Mouse (Mus musculus) urinary bladder, adult 18-20 months (tissue): Measurements from ENCODE around the gene Ercc6l2.

Experiments
- DNase-seq, 2 experiments: peaks; one replicate each; pipeline ENCODE4 v3.0.0; 2022; ENCODE audit warnings: low spot score in 2 of 2, mixed read lengths in 2 of 2

The Ercc6l2 gene

DNA sequence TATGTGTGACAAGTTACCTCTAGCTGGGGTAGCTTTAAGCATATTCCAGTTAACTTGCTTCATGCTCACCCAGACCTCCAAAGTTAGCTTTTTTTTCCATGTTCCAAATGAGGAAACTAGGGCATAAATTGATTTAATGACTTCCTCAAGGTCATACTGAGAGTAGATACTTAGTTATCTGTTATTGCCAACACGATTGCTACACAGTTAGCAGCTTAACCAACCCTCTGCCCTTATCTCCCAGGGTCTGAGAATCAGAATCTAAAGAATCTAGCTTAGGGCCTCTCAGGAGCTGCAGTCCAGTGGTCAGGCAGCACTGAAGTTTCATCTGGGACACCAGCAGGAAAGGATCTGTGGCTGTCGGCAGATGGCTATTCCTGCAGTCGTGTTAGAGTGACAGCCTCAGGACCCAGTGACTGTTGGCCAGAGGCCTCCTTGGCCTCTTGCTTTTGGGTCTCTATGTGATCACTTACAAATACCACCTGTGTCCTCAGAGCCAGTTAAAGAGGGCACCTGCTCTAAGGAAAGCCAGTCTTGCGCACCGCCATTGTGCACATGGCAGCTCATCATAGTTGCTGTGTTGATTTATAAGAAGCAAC is 115.0 kb downstream of the Ercc6l2 start:
- DNase-seq, result no peak

GRCm38 (mm10) chr13:63930525-63930924 is 115.5 kb downstream of the Ercc6l2 start:
- DNase-seq, result no peak

DNA sequence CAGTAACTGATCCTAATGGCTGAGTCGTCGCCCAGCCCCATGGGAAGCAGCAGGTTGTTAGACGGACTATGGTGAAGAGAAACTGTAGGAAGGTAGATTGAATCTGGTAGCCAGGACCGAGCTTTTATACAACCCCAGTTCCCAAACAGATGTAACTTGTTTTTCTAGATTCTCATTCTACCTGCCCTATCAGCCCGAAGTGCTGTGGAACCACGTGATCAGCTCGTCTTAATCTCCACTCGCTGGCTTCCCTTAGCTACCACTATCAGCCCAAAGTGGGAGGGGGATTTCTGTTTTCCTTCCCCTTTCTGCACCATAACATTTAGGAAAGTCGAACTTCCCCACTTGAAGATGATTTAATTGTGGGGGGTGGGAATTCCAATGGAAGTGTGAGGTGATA is 121.3 kb downstream of the Ercc6l2 start:
- DNase-seq, result no peak

DNA sequence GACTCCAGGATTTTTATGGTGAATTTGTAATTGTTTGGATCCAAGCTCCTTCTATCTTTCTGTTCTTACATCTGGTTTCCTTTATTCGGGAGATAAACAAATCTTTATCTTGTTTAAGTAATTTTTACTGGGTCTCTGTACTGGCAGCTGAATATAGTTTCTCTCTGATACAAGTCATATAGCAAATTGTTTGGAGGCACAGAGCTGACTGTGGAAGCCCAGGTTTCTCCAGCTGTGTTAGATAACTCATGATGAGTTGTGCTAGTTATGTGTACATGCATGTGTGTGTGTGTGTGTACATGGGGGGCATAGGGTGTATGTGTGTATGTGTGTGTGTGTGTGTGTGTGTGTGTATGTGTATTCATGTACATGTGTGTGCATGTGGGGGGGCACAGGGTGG is 125.2 kb downstream of the Ercc6l2 start:
- DNase-seq, result no peak

- no peak for DNase-seq
Measured at GRCm38 (mm10) chr13:63941170-63941569, 126.1 kb downstream of the Ercc6l2 start.

GRCm38 (mm10) chr13:63943605-63944004 is 128.6 kb downstream of the Ercc6l2 start:
- no peak for DNase-seq

GRCm38 (mm10) chr13:63944344-63945021 is 129.4 kb downstream of the Ercc6l2 start:
- no peak for DNase-seq
